Mouse (Mus musculus) MEL (cell line): ENCODE results near the gene Pdrg1. TPM values are rescaled to one million over a fixed set of nuclear protein-coding genes. Genes with fewer than 3 reads are reported as not detected.

Experiments used
- DNase-seq: peaks from one replicate; pipeline ENCODE4 v3.0.0; 2011; ENCODE audit warnings: low read depth, low spot score
- H3K27ac ChIP-seq: 2 replicates; pipeline ENCODE4 v1.5.1; 2012; ENCODE audit warnings: low read depth, mild to moderate bottlenecking, control low read depth, low read length, moderate library complexity; ENCODE audit not compliant: control insufficient read depth
- H3K27me3 ChIP-seq, 2 experiments: fragments of 150-350 bp in 1 of 2; sonication (generic) in 1 of 2; 2 replicates each; pipeline ENCODE4 v1.6.1; 2012; ENCODE audit warnings: low read length in 2 of 2, mild to moderate bottlenecking in 2 of 2, improper control_type of control experiment in 1 of 2, moderate library complexity in 1 of 2; ENCODE audit not compliant: insufficient read depth in 2 of 2, control insufficient read depth in 1 of 2
- H3K36me3 ChIP-seq, 2 experiments: 2 replicates each; pipeline ENCODE4 v1.6.1; 2012 to 2014; ENCODE audit warnings: low read length in 2 of 2, improper control_type of control experiment in 1 of 2, inconsistent platforms in 1 of 2, mild to moderate bottlenecking in 1 of 2; ENCODE audit not compliant: insufficient read depth in 2 of 2, control insufficient read depth in 1 of 2
- H3K4me1 ChIP-seq, 2 experiments: fragments of 150-350 bp in 1 of 2; sonication (generic) in 1 of 2; 2 replicates each; pipeline ENCODE4 v1.6.1; 2012; ENCODE audit warnings: low read length in 2 of 2, improper control_type of control experiment in 1 of 2, mild to moderate bottlenecking in 1 of 2; ENCODE audit not compliant: insufficient read depth in 2 of 2, control insufficient read depth in 1 of 2
- H3K4me3 ChIP-seq, 2 experiments: fragments of 150-350 bp in 1 of 2; sonication (generic) in 1 of 2; 2 replicates each; pipeline ENCODE4 v1.5.1; 2012; ENCODE audit warnings: low read depth in 2 of 2, low read length in 2 of 2, mild to moderate bottlenecking in 2 of 2, moderate library complexity in 2 of 2, control low read depth in 1 of 2, improper control_type of control experiment in 1 of 2; ENCODE audit not compliant: control insufficient read depth in 1 of 2, insufficient read depth in 1 of 2
- H3K79me2 ChIP-seq: 2 replicates; pipeline ENCODE4 v1.6.1; 2012; ENCODE audit warnings: mild to moderate bottlenecking, low read length, moderate library complexity; ENCODE audit not compliant: control insufficient read depth, poor library complexity, insufficient read depth
- H3K9ac ChIP-seq: 2 replicates; pipeline ENCODE4 v1.6.1; 2012; ENCODE audit warnings: low read depth, mild to moderate bottlenecking, control low read depth, low read length, moderate library complexity; ENCODE audit not compliant: control insufficient read depth, poor library complexity, severe bottlenecking
- H3K9me3 ChIP-seq: fragments of 150-350 bp; sonication (generic); replicated peaks from 2 replicates; pipeline ENCODE4 v1.6.1; 2012; ENCODE audit warnings: mild to moderate bottlenecking, low read length, improper control_type of control experiment, moderate library complexity; ENCODE audit not compliant: insufficient read depth
- CHD1 ChIP-seq: IDR thresholded peaks from 2 replicates; pipeline ENCODE4 v1.6.1; 2012; ENCODE audit warnings: low read depth, mild to moderate bottlenecking, inconsistent platforms, low read length, improper control_type of control experiment
- EP300 ChIP-seq, 2 experiments: IDR thresholded peaks; 2 replicates each; pipeline ENCODE4 v1.6.1; 2011; ENCODE audit warnings: improper control_type of control experiment in 2 of 2, low read length in 2 of 2, low read depth in 1 of 2, mild to moderate bottlenecking in 1 of 2
- ETS1 ChIP-seq: IDR thresholded peaks from 2 replicates; pipeline ENCODE4 v1.6.1; 2012; ENCODE audit warnings: low read depth, mild to moderate bottlenecking, inconsistent platforms, low read length, improper control_type of control experiment, moderate library complexity
- GATA1 ChIP-seq: IDR thresholded peaks from 2 replicates; pipeline ENCODE4 v1.6.1; 2011; ENCODE audit warnings: low read depth, low read length, improper control_type of control experiment
- MAFK ChIP-seq: IDR thresholded peaks from 2 replicates; pipeline ENCODE4 v1.6.1; 2011; ENCODE audit warnings: low read depth, mild to moderate bottlenecking, low read length, improper control_type of control experiment, borderline replicate concordance
- MAX ChIP-seq: IDR thresholded peaks from 2 replicates; pipeline ENCODE4 v1.6.1; 2011; ENCODE audit warnings: low read length, improper control_type of control experiment
- MAZ ChIP-seq: IDR thresholded peaks from 2 replicates; pipeline ENCODE4 v1.6.1; 2012; ENCODE audit warnings: low read depth, mild to moderate bottlenecking, inconsistent platforms, low read length, improper control_type of control experiment
- MEF2A ChIP-seq: IDR thresholded peaks from 2 replicates; pipeline ENCODE4 v1.6.1; 2014; ENCODE audit warnings: low read depth, mild to moderate bottlenecking, inconsistent platforms, low read length, improper control_type of control experiment; ENCODE audit not compliant: poor library complexity, insufficient replicate concordance, severe bottlenecking; ENCODE audit errors: extremely low read depth
- MXI1 ChIP-seq: IDR thresholded peaks from 2 replicates; pipeline ENCODE4 v1.6.1; 2011; ENCODE audit warnings: mild to moderate bottlenecking, low read depth, low read length, improper control_type of control experiment
- MYB ChIP-seq: IDR thresholded peaks from 2 replicates; pipeline ENCODE4 v1.6.1; 2011; ENCODE audit warnings: mild to moderate bottlenecking, low read depth, low read length, improper control_type of control experiment
- NELFE ChIP-seq: IDR thresholded peaks from 2 replicates; pipeline ENCODE4 v1.6.1; 2011; ENCODE audit warnings: low read depth, low read length, improper control_type of control experiment
- NRF1 ChIP-seq: IDR thresholded peaks from 2 replicates; pipeline ENCODE4 v1.6.1; 2014; ENCODE audit warnings: low read depth, mild to moderate bottlenecking, inconsistent platforms, low read length, improper control_type of control experiment, moderate library complexity; ENCODE audit not compliant: poor library complexity, insufficient read depth, severe bottlenecking
- POLR2AphosphoS2 ChIP-seq: IDR thresholded peaks from 2 replicates; pipeline ENCODE4 v1.6.1; 2011; ENCODE audit warnings: low read length, improper control_type of control experiment
- POLR2AphosphoS5 ChIP-seq: IDR thresholded peaks from 2 replicates; pipeline ENCODE4 v1.6.1; 2012; ENCODE audit warnings: low read depth, borderline replicate concordance, mild to moderate bottlenecking, inconsistent platforms, low read length, moderate library complexity, mixed read lengths
- SIN3A ChIP-seq: IDR thresholded peaks from 2 replicates; pipeline ENCODE4 v1.6.1; 2012; ENCODE audit warnings: low read length, improper control_type of control experiment, inconsistent platforms
- TAL1 ChIP-seq: IDR thresholded peaks from 2 replicates; pipeline ENCODE4 v1.6.1; 2012; ENCODE audit warnings: mild to moderate bottlenecking, inconsistent platforms, low read length, moderate library complexity, mixed read lengths
- TCF12 ChIP-seq: IDR thresholded peaks from 2 replicates; pipeline ENCODE4 v1.6.1; 2014; ENCODE audit warnings: low read depth, mild to moderate bottlenecking, inconsistent platforms, low read length, improper control_type of control experiment, moderate library complexity
- UBTF ChIP-seq: IDR thresholded peaks from 2 replicates; pipeline ENCODE4 v1.6.1; 2012; ENCODE audit warnings: low read depth, mild to moderate bottlenecking, inconsistent platforms, low read length, improper control_type of control experiment, moderate library complexity, borderline replicate concordance; ENCODE audit not compliant: insufficient read depth
- ZKSCAN1 ChIP-seq: IDR thresholded peaks from 2 replicates; pipeline ENCODE4 v1.6.1; 2012; ENCODE audit warnings: low read depth, mild to moderate bottlenecking, inconsistent platforms, low read length, improper control_type of control experiment, moderate library complexity
- ZNF384 ChIP-seq: IDR thresholded peaks from 2 replicates; pipeline ENCODE4 v1.6.1; 2012; ENCODE audit warnings: low read depth, mild to moderate bottlenecking, inconsistent platforms, low read length, improper control_type of control experiment
- polyA plus RNA-seq, 2 experiments: library from polyadenylated mRNA; stranded (reverse) in 1 of 2; unstranded in 1 of 2; fragments of >175 nt in 1 of 2; fragments of >200 nt in 1 of 2; gene quantifications; 2 replicates each; pipeline versions ENCODE4 v1.2.1 to v1.2.4; 2012; ENCODE audit warnings: low replicate concordance in 2 of 2, low read depth in 1 of 2; ENCODE audit not compliant: insufficient read length in 2 of 2, insufficient read depth in 1 of 2, missing spikeins in 1 of 2
- total RNA-seq: library from RNA; depleted of rRNA; stranded (reverse); fragments of 300-350 nt; gene quantifications from 2 replicates; pipeline ENCODE4 v1.2.3, GENCODE M21; 2012

Pdrg1 gene
- total and polyA plus RNA-seq, 3 experiments = 62.2 to 67.2 TPM; not detected in 1

DNA sequence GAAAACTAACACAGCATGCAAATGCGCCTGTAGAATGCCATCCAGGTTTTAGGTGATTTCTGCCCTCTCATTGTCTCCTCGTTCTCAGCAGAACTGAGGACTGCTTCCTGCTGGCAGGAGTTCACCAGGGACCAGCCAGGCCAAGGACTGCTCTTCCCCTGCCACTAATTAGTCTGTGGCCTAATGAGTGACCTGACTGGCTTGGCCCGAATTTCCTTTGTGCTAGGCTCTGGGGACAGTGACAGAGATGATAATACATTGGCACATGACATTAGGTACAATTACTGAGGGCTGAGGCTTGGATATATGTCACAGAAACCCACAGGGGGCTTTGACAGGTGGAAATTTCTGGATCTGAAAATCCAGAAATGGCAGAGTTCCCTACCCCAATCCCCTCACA is 38.2 kb downstream of the Pdrg1 start (continued):
- TF ChIP-seq POLR2AphosphoS2 (no peak), MYB (no peak), MAX (no peak), SIN3A (no peak), ZKSCAN1 (no peak)

DNA sequence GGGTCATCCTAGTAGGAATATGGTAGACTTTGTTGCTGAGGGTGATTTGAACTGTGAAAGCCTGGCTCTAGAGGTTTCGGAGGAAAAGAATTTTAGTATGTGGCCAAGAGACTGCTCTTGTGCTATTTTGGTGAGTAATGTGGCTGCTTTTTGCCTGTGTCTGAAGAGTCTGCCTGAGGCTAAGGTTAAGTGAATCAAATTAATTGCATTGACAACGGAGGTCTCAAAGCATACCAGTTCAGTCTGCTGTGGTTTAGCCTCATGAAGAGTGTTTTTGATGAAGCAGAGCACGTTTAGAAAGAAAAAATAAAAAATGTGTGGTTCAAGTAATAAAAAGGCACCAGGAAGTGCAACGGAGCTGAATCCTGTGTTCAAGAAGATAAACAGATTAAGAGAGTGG is 49.7 kb downstream of the Pdrg1 start:
- H3K9ac ChIP-seq = no peak overlapping the region
- no peak overlapping the region for H3K27ac ChIP-seq
- H3K79me2 ChIP-seq = no peaks in the 10 kb centered on the region
- H3K9me3 ChIP-seq = no peaks in the 10 kb centered on the region
- no peaks in the 10 kb centered on the region for H3K4me1 ChIP-seq
- H3K4me3 ChIP-seq = no peak overlapping the region
- no peak for DNase-seq
- peaks cover 0 to 2% of the 10 kb centered on the region in 2 experiments; a peak in 2 of 4 replicates for H3K27me3 ChIP-seq
- TF ChIP-seq CHD1 = no peak
- no peak for TF ChIP-seq ETS1
- TF ChIP-seq MAZ = no peak
- TF ChIP-seq POLR2AphosphoS2 = no peak
- TF ChIP-seq MEF2A = no peak
- TF ChIP-seq MAFK = no peak
- TF ChIP-seq NRF1 = no peak
- TF ChIP-seq MAX = no peak
- TF ChIP-seq SIN3A = no peak
- no peak for TF ChIP-seq MXI1
- no peak for TF ChIP-seq TAL1
- no peak for TF ChIP-seq ZNF384
- no peak for TF ChIP-seq POLR2AphosphoS5
- no peak for TF ChIP-seq NELFE
- TF ChIP-seq EP300 (IDR thresholded peaks at IDR 0.05; ENCODE audit: low read depth in 1 of 2, low read length in 2 of 2) = no peak
- TF ChIP-seq TCF12 = no peak
- no peak for TF ChIP-seq GATA1
- TF ChIP-seq UBTF = no peak
- H3K36me3 ChIP-seq = no peaks in the 10 kb centered on the region; a peak in 1 of 4 replicates
